ENCODE assay signal across 15 mouse cellular contexts in genomic region chr13:95646687-95647111, GRCm38 (mm10). TPM values are rescaled to one million over a fixed set of nuclear protein-coding genes. Genes with fewer than 3 reads are reported as not detected.
DNase-seq lines count a peak whose midpoint lies in the region; ATAC-seq and TF ChIP-seq lines count a peak whose summit lies in the region.
"Had no signal": no experiment of that assay in that cellular context is flagged by ENCODE, and none has a peak within 500 bp of the region (broad histone marks: within the 10 kb centered on the region; RNA-seq: fewer than 3 reads in every experiment).

No protein-coding gene starts in this region.

- DNase-seq in heart, adult 8-10 months (ENCODE audit: low spot score): no peak
- no peak for DNase-seq in embryonic facial prominence, embryonic 10.5 days (ENCODE audit: low spot score)
- DNase-seq in limb, embryonic 14.5 days (ENCODE audit: low spot score): peak; percentile 53
- DNase-seq in adipocyte (ENCODE audit: low spot score): no peak
- no peak for DNase-seq in left cerebral cortex, adult 2 months (ENCODE audit: extremely low spot score in 1 of 2, low spot score in 2 of 2)
- DNase-seq: adrenal gland, adult 2 months; cerebellum, adult 9-11 months; gastrocnemius, postnatal 14 days; lung, embryonic 14.5 days; right cerebral cortex, postnatal 25 days had no signal

- H3K9me3 ChIP-seq in heart, embryonic 13.5 days: no peaks in the 10 kb centered on the region
- H3K9me3 ChIP-seq in embryonic facial prominence, embryonic 10.5 days: no peaks in the 10 kb centered on the region
- H3K9me3 ChIP-seq in kidney, embryonic 16.5 days (ENCODE audit: low read length): 0 out of 2 replicates have a peak, but pooled peaks cover under 1% of the 10 kb centered on the region
- no peaks in the 10 kb centered on the region for H3K9me3 ChIP-seq in limb, embryonic 14.5 days (ENCODE audit: control insufficient read depth, low read length)
- H3K9me3 ChIP-seq: hindbrain, embryonic 15.5 days; limb, embryonic 13.5 days; megakaryocyte, embryonic 14.5 days had no signal

- H3K27ac ChIP-seq in heart, embryonic 13.5 days (replicated peaks): peak overlapping the region; percentile 43; the same call in 1 of the 2 replicates
- 0 out of 2 replicates have a peak overlapping the region, but pooled peaks have one; percentile 44 for H3K27ac ChIP-seq in embryonic facial prominence, embryonic 10.5 days (replicated peaks)
- peak overlapping the region; percentile 88; the same call in 1 of the 2 replicates for H3K27ac ChIP-seq in kidney, embryonic 16.5 days (ENCODE audit: low read length)
- H3K27ac ChIP-seq in limb, embryonic 14.5 days (replicated peaks; ENCODE audit: low read depth, low read length): no peak overlapping the region
- H3K27ac ChIP-seq in left cerebral cortex, adult 2 months: no peak overlapping the region
- H3K27ac ChIP-seq: hindbrain, embryonic 15.5 days had no signal

- ATAC-seq in heart, embryonic 13.5 days (ENCODE audit: extremely low read depth, insufficient number of reproducible peaks, low FRiP score, low TSS enrichment): no peak
- ATAC-seq in kidney, embryonic 16.5 days (ENCODE audit: low FRiP score, low TSS enrichment): peak; percentile 85
- peak; percentile 38; the same call in 1 of the 2 replicates for ATAC-seq in limb, embryonic 14.5 days (ENCODE audit: low FRiP score, low read depth)

- WGBS in heart, embryonic 13.5 days: 50% methylated on average over 9 of the region's 9 CpGs
- 66% methylated on average over 9 of the region's 9 CpGs for WGBS in embryonic facial prominence, embryonic 10.5 days
- 15% methylated on average over 9 of the region's 9 CpGs for WGBS in kidney, embryonic 16.5 days
- WGBS in limb, embryonic 14.5 days: 15% methylated on average over 9 of the region's 9 CpGs

- no peak overlapping the region for H3K9ac ChIP-seq in heart, embryonic 13.5 days
- H3K9ac ChIP-seq in kidney, embryonic 16.5 days (replicated peaks; ENCODE audit: low read length): no peak overlapping the region
- H3K9ac ChIP-seq in limb, embryonic 14.5 days (ENCODE audit: low read depth, low read length, severe bottlenecking): no peak overlapping the region
- H3K9ac ChIP-seq: hindbrain, embryonic 15.5 days; limb, embryonic 13.5 days; lung, embryonic 14.5 days had no signal

- no peak overlapping the region for H3K4me2 ChIP-seq in heart, embryonic 13.5 days
- H3K4me2 ChIP-seq in kidney, embryonic 16.5 days (replicated peaks; ENCODE audit: low read depth, low read length): no peak overlapping the region
- no peak overlapping the region for H3K4me2 ChIP-seq in limb, embryonic 14.5 days (replicated peaks; ENCODE audit: low read depth, low read length, severe bottlenecking)
- H3K4me2 ChIP-seq: hindbrain, embryonic 15.5 days; limb, embryonic 13.5 days; lung, embryonic 14.5 days had no signal

- peaks cover 26% of the 10 kb centered on the region for H3K4me1 ChIP-seq in heart, embryonic 13.5 days
- peaks cover 21% of the 10 kb centered on the region for H3K4me1 ChIP-seq in embryonic facial prominence, embryonic 10.5 days
- peaks cover 26% of the 10 kb centered on the region for H3K4me1 ChIP-seq in kidney, embryonic 16.5 days (ENCODE audit: insufficient read depth, low read length)
- peaks cover 13% of the 10 kb centered on the region for H3K4me1 ChIP-seq in limb, embryonic 14.5 days (ENCODE audit: control insufficient read depth, insufficient read depth, low read length)
- H3K4me1 ChIP-seq: hindbrain, embryonic 15.5 days had no signal

- H3K36me3 ChIP-seq in heart, embryonic 13.5 days: no peaks in the 10 kb centered on the region
- H3K36me3 ChIP-seq in embryonic facial prominence, embryonic 10.5 days (replicated peaks): peaks cover 36% of the 10 kb centered on the region
- H3K36me3 ChIP-seq in kidney, embryonic 16.5 days (ENCODE audit: insufficient read depth, low read length): no peaks in the 10 kb centered on the region; the same call in 1 of the 2 replicates
- H3K36me3 ChIP-seq in limb, embryonic 14.5 days (ENCODE audit: control insufficient read depth, insufficient read depth, low read length): peaks cover 5% of the 10 kb centered on the region
- H3K36me3 ChIP-seq: hindbrain, embryonic 15.5 days had no signal

- no peak overlapping the region for H3K4me3 ChIP-seq in heart, embryonic 13.5 days
- H3K4me3 ChIP-seq in embryonic facial prominence, embryonic 10.5 days: no peak overlapping the region
- no peak overlapping the region for H3K4me3 ChIP-seq in kidney, embryonic 16.5 days (ENCODE audit: low read length)
- H3K4me3 ChIP-seq in limb, embryonic 14.5 days (replicated peaks; ENCODE audit: low read length): no peak overlapping the region
- no peak overlapping the region for H3K4me3 ChIP-seq in left cerebral cortex, adult 2 months
- H3K4me3 ChIP-seq: hindbrain, embryonic 15.5 days; limb, embryonic 13.5 days; megakaryocyte, embryonic 14.5 days had no signal

- H3K27me3 ChIP-seq in heart, embryonic 13.5 days (replicated peaks): no peaks in the 10 kb centered on the region
- no peaks in the 10 kb centered on the region for H3K27me3 ChIP-seq in embryonic facial prominence, embryonic 10.5 days (replicated peaks; ENCODE audit: low read depth, poor library complexity, severe bottlenecking)
- no peaks in the 10 kb centered on the region for H3K27me3 ChIP-seq in kidney, embryonic 16.5 days (ENCODE audit: insufficient read depth, low read length)
- H3K27me3 ChIP-seq in limb, embryonic 14.5 days (ENCODE audit: control insufficient read depth, insufficient read depth, low read length): no peaks in the 10 kb centered on the region
- H3K27me3 ChIP-seq: hindbrain, embryonic 15.5 days; limb, embryonic 13.5 days had no signal

- no peak for TF ChIP-seq POLR2A in limb, embryonic 14.5 days (IDR thresholded peaks at IDR 0.05; ENCODE audit: borderline replicate concordance, extremely low read depth, insufficient read depth, insufficient read length)

- intact Hi-C loops in left cerebral cortex, adult 2 months (cut with DNase I): no loop called here

- TF ChIP-seq CTCF in left cerebral cortex, adult 2 months (IDR thresholded peaks at IDR 0.05): no peak

RNA-seq across cellular contexts. Expression of gene F2r, which starts 28.4 kb away (rescaled TPM):
- 124 and 129 TPM in 2 replicates for polyA plus RNA-seq in heart, embryonic 13.5 days (2015; fragmentation: Nextera tagmentation; extraction: Ambion mirVana)
- 10 to 100 TPM; 19.6 to 24.5 (median 21.5) TPM for total RNA-seq in heart, adult 8-10 months (2022)
- 120 and 127 TPM in 2 replicates for polyA plus RNA-seq in embryonic facial prominence, embryonic 10.5 days (2016; fragmentation: Nextera tagmentation; extraction: Ambion mirVana)
- 142 TPM in 2 replicates for polyA plus RNA-seq in kidney, embryonic 16.5 days (2015; fragmentation: Nextera tagmentation; extraction: Ambion mirVana)
- polyA plus RNA-seq in limb, embryonic 14.5 days (2012; rRNA removed): 38.5 and 48.0 TPM in 2 replicates
- polyA plus RNA-seq in limb, embryonic 14.5 days (2014; fragmentation: Nextera tagmentation; extraction: Ambion mirVana): 77.2 and 84.0 TPM in 2 replicates
- 1 to 10 TPM; 3.9 to 4.4 TPM for total RNA-seq in left cerebral cortex, adult 2 months (2021)

RNA-seq across cellular contexts. Expression of gene F2rl2, which starts 50.0 kb away (rescaled TPM):
- 0.79 and 1.2 TPM in 2 replicates for polyA plus RNA-seq in heart, embryonic 13.5 days (2015; fragmentation: Nextera tagmentation; extraction: Ambion mirVana)
- under 1 TPM in 2 of 4 experiments, not detected in 2; 0.19 to 0.32 TPM for total RNA-seq in heart, adult 8-10 months (2022)
- 1.7 and 2.0 TPM in 2 replicates for polyA plus RNA-seq in embryonic facial prominence, embryonic 10.5 days (2016; fragmentation: Nextera tagmentation; extraction: Ambion mirVana)
- polyA plus RNA-seq in kidney, embryonic 16.5 days (2015; fragmentation: Nextera tagmentation; extraction: Ambion mirVana): 0.22 and 0.30 TPM in 2 replicates
- 0.16 and 0.46 TPM in 2 replicates for polyA plus RNA-seq in limb, embryonic 14.5 days (2012; rRNA removed)
- polyA plus RNA-seq in limb, embryonic 14.5 days (2014; fragmentation: Nextera tagmentation; extraction: Ambion mirVana): 0.21 and 0.33 TPM in 2 replicates
- 1 to 10 TPM; 1.2 to 1.3 TPM for total RNA-seq in left cerebral cortex, adult 2 months (2021)
- total RNA-seq: gastrocnemius, postnatal 14 days had no signal

Comparison
In these comparisons a context has a peak if more than half of its experiments do, and no peak if none do; other contexts are left out.
1. H3K27ac ChIP-seq: peak in heart, embryonic 13.5 days (single experiment), embryonic facial prominence, embryonic 10.5 days (single experiment) and kidney, embryonic 16.5 days (single experiment); none in limb, embryonic 14.5 days (single experiment) and left cerebral cortex, adult 2 months (single experiment).